Mouse (Mus musculus) spleen, adult 18-20 months (tissue): Measurements from ENCODE around the gene Gm9958.

Source experiments
- DNase-seq, 2 experiments: peaks; one replicate each; pipeline ENCODE4 v3.0.0; 2022; ENCODE audit warnings: mixed read lengths in 2 of 2

Gm9958 gene

DNA sequence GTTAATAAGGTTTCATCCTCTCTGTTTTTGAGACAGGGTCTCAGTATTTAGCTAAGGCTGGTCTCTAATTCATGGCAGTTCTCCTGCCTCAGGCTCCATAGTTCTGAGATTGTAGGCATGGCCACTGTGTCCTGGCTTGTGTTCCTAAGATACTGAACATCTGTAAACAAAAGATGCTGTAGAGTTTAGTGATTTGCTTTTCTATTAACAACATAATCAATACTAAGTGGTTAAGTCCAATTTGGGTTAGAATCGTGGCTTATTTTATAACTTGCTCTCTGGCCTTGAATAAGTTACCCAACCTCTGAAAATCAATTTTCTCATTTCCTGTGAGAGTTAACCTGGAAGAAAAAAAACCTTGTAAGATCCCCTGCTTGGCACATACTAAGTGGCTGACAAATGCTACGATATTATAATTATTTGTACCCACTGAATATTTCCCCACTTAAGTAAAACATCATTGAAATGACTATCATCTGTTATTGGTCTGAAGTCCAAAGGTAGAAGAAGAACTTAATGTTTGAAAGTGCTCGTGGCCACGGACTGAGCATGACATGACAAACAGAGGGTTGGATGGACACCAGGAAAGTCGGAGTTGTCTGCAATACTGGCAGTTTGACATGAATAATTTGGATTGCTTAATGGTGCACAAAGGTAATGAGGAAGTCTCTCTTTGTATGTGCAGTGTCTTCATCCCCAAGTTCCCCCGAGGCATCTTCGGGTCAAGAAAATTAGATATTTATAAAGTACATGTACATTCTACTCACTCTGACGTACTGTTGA is 47.3 kb downstream of the Gm9958 start:
- no peak for DNase-seq

DNA sequence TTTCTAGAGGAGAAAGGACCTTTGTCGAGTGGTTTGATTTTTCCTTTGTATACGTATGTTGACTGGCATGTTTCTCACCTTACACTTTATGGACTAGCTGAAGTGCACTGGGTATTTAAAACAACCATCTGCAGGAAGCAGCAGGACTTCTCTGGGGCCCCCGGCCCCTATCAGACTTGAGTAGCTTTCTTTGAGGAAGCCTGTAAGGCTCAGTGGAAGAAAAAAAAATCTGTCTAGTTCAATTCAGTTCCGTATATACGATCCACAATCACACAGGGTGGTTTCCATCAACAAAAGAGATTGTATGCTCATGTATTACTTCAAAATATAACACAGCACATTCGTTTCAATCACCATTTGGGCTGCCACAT is 47.9 kb downstream of the Gm9958 start:
- DNase-seq, result no peak
